Mouse (Mus musculus) midbrain, embryonic 16.5 days (tissue): ENCODE results near the gene Gm10570. TPM values are rescaled to one million over a fixed set of nuclear protein-coding genes. Genes with fewer than 3 reads are reported as not detected.

Experiments
- ATAC-seq: fragments of 200-750 bp; cut with Nextera tagmentation; 2 replicates; pipeline ENCODE4 v1.8.0; 2017; ENCODE audit warnings: moderate TSS enrichment
- H3K27ac ChIP-seq: fragments of 300-500 bp; sonication (generic); 2 replicates; pipeline ENCODE4 v1.5.1; 2014; ENCODE audit warnings: mild to moderate bottlenecking, low read length, mixed read lengths
- H3K27me3 ChIP-seq: fragments of 300-500 bp; sonication (generic); 2 replicates; pipeline ENCODE4 v1.6.1; 2014; ENCODE audit warnings: low read depth, low read length, mixed read lengths; ENCODE audit not compliant: control insufficient read depth, insufficient read depth
- H3K36me3 ChIP-seq: fragments of 300-500 bp; sonication (generic); 2 replicates; pipeline ENCODE4 v1.6.1; 2014; ENCODE audit warnings: mild to moderate bottlenecking, low read length, moderate library complexity, mixed read lengths; ENCODE audit not compliant: control insufficient read depth, insufficient read depth
- H3K4me1 ChIP-seq: fragments of 300-500 bp; sonication (generic); 2 replicates; pipeline ENCODE4 v1.6.1; 2014; ENCODE audit warnings: mild to moderate bottlenecking, low read length, mixed read lengths; ENCODE audit not compliant: control insufficient read depth, insufficient read depth
- H3K4me2 ChIP-seq: fragments of 300-500 bp; sonication (generic); 2 replicates; pipeline ENCODE4 v1.6.1; 2014; ENCODE audit warnings: mild to moderate bottlenecking, low read length, mixed read lengths
- H3K4me3 ChIP-seq: fragments of 300-500 bp; sonication (generic); 2 replicates; pipeline ENCODE4 v1.5.1; 2014; ENCODE audit warnings: low read depth, mild to moderate bottlenecking, low read length, moderate library complexity, mixed read lengths
- H3K9ac ChIP-seq: fragments of 300-500 bp; sonication (generic); 2 replicates; pipeline ENCODE4 v1.6.1; 2014; ENCODE audit warnings: low read depth, low read length, mixed read lengths
- H3K9me3 ChIP-seq: fragments of 300-500 bp; sonication (generic); replicated peaks from 2 replicates; pipeline ENCODE4 v1.6.1; 2014; ENCODE audit warnings: mild to moderate bottlenecking, low read length, mixed read lengths; ENCODE audit not compliant: control insufficient read depth, poor library complexity, severe bottlenecking
- WGBS: fragments of 180-500 bp; shearing (Covaris S2); extraction: QIAGEN DNeasy Blood & Tissue Kit; methylation state at CpG from one replicate; pipeline ENCODE4 v1.1.7; 2014; 5-methylcytosine and 5-hydroxymethylcytosine counted together
- polyA plus RNA-seq: library from polyadenylated mRNA; unstranded; fragments of >200 nt; fragmentation: Nextera tagmentation; extraction: Ambion mirVana; gene quantifications from 2 replicates; pipeline ENCODE4 v1.2.1, GENCODE M21; 2015

The Gm10570 gene
- polyA plus RNA-seq, 1 experiment from 2014 or later: 1.1 TPM

GRCm38 (mm10) chr4:130323607-130324006 lies 15.1 kb upstream of the Gm10570 start:
- 88% methylated on average over 5 of the region's 5 CpGs for WGBS
- Histone ChIP-seq H3K36me3 (peaks cover 28% of the 10 kb centered on the region), H3K4me1 (no peaks in the 10 kb centered on the region), H3K9ac (no peak overlapping the region), H3K27ac (no peak overlapping the region), H3K27me3 (no peaks in the 10 kb centered on the region), H3K4me3 (no peak overlapping the region), H3K4me2 (no peak overlapping the region), H3K9me3 (no peaks in the 10 kb centered on the region)
- ATAC-seq: no peak

- H3K36me3 ChIP-seq: peaks cover 29% of the 10 kb centered on the region
- no peak overlapping the region for H3K4me2 ChIP-seq
- WGBS: 88% methylated on average over 1 of the region's 1 CpGs
- ATAC-seq: no peak
- H3K4me1 ChIP-seq: no peaks in the 10 kb centered on the region
- no peaks in the 10 kb centered on the region for H3K27me3 ChIP-seq
- no peak overlapping the region for H3K27ac ChIP-seq
- no peak overlapping the region for H3K9ac ChIP-seq
- no peaks in the 10 kb centered on the region for H3K9me3 ChIP-seq
- H3K4me3 ChIP-seq: no peak overlapping the region
Measured at GRCm38 (mm10) chr4:130323165-130323564, 14.7 kb upstream of the Gm10570 start.

- Histone ChIP-seq H3K4me1 (no peaks in the 10 kb centered on the region), H3K9ac (no peak overlapping the region), H3K4me2 (no peak overlapping the region), H3K27ac (no peak overlapping the region), H3K27me3 (no peaks in the 10 kb centered on the region), H3K4me3 (no peak overlapping the region), H3K36me3 (peaks cover 29% of the 10 kb centered on the region), H3K9me3 (no peaks in the 10 kb centered on the region)
- no peak for ATAC-seq
- 84% methylated on average over 7 of the region's 7 CpGs for WGBS
Measured at GRCm38 (mm10) chr4:130322567-130322966, 14.1 kb upstream of the Gm10570 start.

- WGBS: 92% methylated on average over 7 of the region's 7 CpGs
- H3K36me3 ChIP-seq: peaks cover 25% of the 10 kb centered on the region
Measured at GRCm38 (mm10) chr4:130321640-130322039, 13.2 kb upstream of the Gm10570 start.

GRCm38 (mm10) chr4:130319564-130319963 lies 11.1 kb upstream of the Gm10570 start:
- Histone ChIP-seq H3K36me3 (peaks cover 20% of the 10 kb centered on the region), H3K9me3 (no peaks in the 10 kb centered on the region), H3K9ac (no peak overlapping the region), H3K4me1 (no peaks in the 10 kb centered on the region), H3K27me3 (no peaks in the 10 kb centered on the region), H3K27ac (no peak overlapping the region), H3K4me3 (no peak overlapping the region), H3K4me2 (no peak overlapping the region)
- ATAC-seq: no peak
- 83% methylated on average over 7 of the region's 7 CpGs for WGBS

More at GRCm38 (mm10) chr4:130321640-130322039, 13.2 kb upstream of the Gm10570 start:
- H3K9me3 ChIP-seq: no peaks in the 10 kb centered on the region
- no peak for ATAC-seq
- H3K4me1 ChIP-seq: no peaks in the 10 kb centered on the region
- H3K9ac ChIP-seq: no peak overlapping the region
- no peak overlapping the region for H3K4me2 ChIP-seq
- H3K4me3 ChIP-seq: no peak overlapping the region
- H3K27ac ChIP-seq: no peak overlapping the region
- H3K27me3 ChIP-seq: no peaks in the 10 kb centered on the region

- Histone ChIP-seq H3K27me3 (no peaks in the 10 kb centered on the region), H3K4me1 (no peaks in the 10 kb centered on the region), H3K4me2 (no peak overlapping the region), H3K9ac (no peak overlapping the region), H3K36me3 (peaks cover 15% of the 10 kb centered on the region), H3K4me3 (no peak overlapping the region), H3K9me3 (no peaks in the 10 kb centered on the region), H3K27ac (no peak overlapping the region)
- no peak for ATAC-seq
- 71% methylated on average over 3 of the region's 3 CpGs for WGBS
Measured at GRCm38 (mm10) chr4:130318122-130318521, 9.6 kb upstream of the Gm10570 start.

GRCm38 (mm10) chr4:130316691-130317090 lies 8.2 kb upstream of the Gm10570 start:
- H3K27ac ChIP-seq: no peak overlapping the region
- no peaks in the 10 kb centered on the region for H3K4me1 ChIP-seq
- H3K4me2 ChIP-seq: no peak overlapping the region
- no peaks in the 10 kb centered on the region for H3K9me3 ChIP-seq
- WGBS: 76% methylated on average over 10 of the region's 10 CpGs
- H3K27me3 ChIP-seq: no peaks in the 10 kb centered on the region
- no peak overlapping the region for H3K9ac ChIP-seq
- H3K4me3 ChIP-seq: no peak overlapping the region
- peaks cover 18% of the 10 kb centered on the region for H3K36me3 ChIP-seq
- no peak for ATAC-seq

GRCm38 (mm10) chr4:130315771-130316527 lies 7.5 kb upstream of the Gm10570 start:
- peaks cover 18% of the 10 kb centered on the region for H3K36me3 ChIP-seq
- H3K4me1 ChIP-seq: no peaks in the 10 kb centered on the region
- H3K9me3 ChIP-seq: no peaks in the 10 kb centered on the region
- H3K4me3 ChIP-seq: no peak overlapping the region
- 0 out of 2 replicates have a peak overlapping the region, but pooled peaks have one; percentile 4 for H3K27ac ChIP-seq
- H3K27me3 ChIP-seq: no peaks in the 10 kb centered on the region
- no peak overlapping the region for H3K4me2 ChIP-seq
- no peak overlapping the region for H3K9ac ChIP-seq
- peak; percentile 42; the same call in 1 of the 2 replicates for ATAC-seq
- WGBS: 72% methylated on average over 13 of the region's 13 CpGs

- Histone ChIP-seq H3K27me3 (no peaks in the 10 kb centered on the region), H3K4me3 (no peak overlapping the region), H3K9me3 (no peaks in the 10 kb centered on the region), H3K4me2 (no peak overlapping the region), H3K4me1 (peaks cover 7% of the 10 kb centered on the region; the same call in 1 of the 2 replicates), H3K36me3 (peaks cover 13% of the 10 kb centered on the region; the same call in 1 of the 2 replicates), H3K27ac (no peak overlapping the region), H3K9ac (no peak overlapping the region)
- 94% methylated on average over 4 of the region's 4 CpGs for WGBS
- ATAC-seq: no peak
Measured at GRCm38 (mm10) chr4:130313552-130313951, 5.1 kb upstream of the Gm10570 start.
